Mouse (Mus musculus): ENCODE measurements around the gene Tgfbr3. TPM values are rescaled to one million over a fixed set of nuclear protein-coding genes. Genes with fewer than 3 reads are reported as not detected.

Gene Tgfbr3
- total and polyA plus RNA-seq, 3 experiments = 171 to 233 (median 206) TPM

GRCm38 (mm10) chr5:107147413-107147812 lies 142.0 kb downstream of the Tgfbr3 start:
- no peak for DNase-seq

- DNase-seq = peak; percentile 63
Measured at GRCm38 (mm10) chr5:107146111-107146616, 143.3 kb downstream of the Tgfbr3 start.

- DNase-seq = no peak
Measured at GRCm38 (mm10) chr5:107145125-107145524, 144.3 kb downstream of the Tgfbr3 start.

GRCm38 (mm10) chr5:107144263-107144843 lies 145.1 kb downstream of the Tgfbr3 start:
- no peak for DNase-seq

- DNase-seq = no peak
Measured at GRCm38 (mm10) chr5:107143406-107143805, 146.0 kb downstream of the Tgfbr3 start.

- DNase-seq = no peak
Measured at GRCm38 (mm10) chr5:107142791-107143190, 146.6 kb downstream of the Tgfbr3 start.

GRCm38 (mm10) chr5:107141375-107141774 lies 148.1 kb downstream of the Tgfbr3 start:
- DNase-seq = no peak

- no peak for DNase-seq
Measured at GRCm38 (mm10) chr5:107139800-107140651, 149.4 kb downstream of the Tgfbr3 start.

- no peak for DNase-seq
Measured at GRCm38 (mm10) chr5:107133336-107133735, 156.1 kb downstream of the Tgfbr3 start.

- peak; percentile 60 for DNase-seq
Measured at GRCm38 (mm10) chr5:107132231-107132630, 157.2 kb downstream of the Tgfbr3 start.

GRCm38 (mm10) chr5:107129304-107129703 lies 160.1 kb downstream of the Tgfbr3 start:
- no peak for DNase-seq

- no peak for DNase-seq
Measured at GRCm38 (mm10) chr5:107126561-107126960, 162.9 kb downstream of the Tgfbr3 start.

- DNase-seq = no peak
Measured at GRCm38 (mm10) chr5:107125131-107125530, 164.3 kb downstream of the Tgfbr3 start.

GRCm38 (mm10) chr5:107124531-107124930 lies 164.9 kb downstream of the Tgfbr3 start:
- DNase-seq = no peak

- DNase-seq = no peak
Measured at GRCm38 (mm10) chr5:107122622-107123021, 166.8 kb downstream of the Tgfbr3 start.

GRCm38 (mm10) chr5:107121086-107121485 lies 168.3 kb downstream of the Tgfbr3 start:
- DNase-seq = no peak

- DNase-seq = no peak
Measured at GRCm38 (mm10) chr5:107120624-107121023, 168.8 kb downstream of the Tgfbr3 start.

- no peak for DNase-seq
Measured at GRCm38 (mm10) chr5:107119896-107120295, 169.5 kb downstream of the Tgfbr3 start.

- DNase-seq = no peak
Measured at GRCm38 (mm10) chr5:107116821-107117220, 172.6 kb downstream of the Tgfbr3 start.

GRCm38 (mm10) chr5:107112656-107113275 lies 176.7 kb downstream of the Tgfbr3 start:
- DNase-seq = no peak

GRCm38 (mm10) chr5:107111802-107112201 lies 177.6 kb downstream of the Tgfbr3 start:
- peak; percentile 69 for DNase-seq

GRCm38 (mm10) chr5:107110880-107111520 lies 178.4 kb downstream of the Tgfbr3 start:
- DNase-seq = no peak

Data from adrenal gland, adult 2 months (tissue).